Mouse (Mus musculus) T-helper 2 cell (primary cell): ENCODE measurements at regions not wholly inside any gene's neighbourhood (a gene's known extent, or its start where the extent isn't known, plus 50 kb on each side); places are given as distances from the start of the nearest gene placed in this dataset.
"Not testable (repeated sequence)": the region's sequence is repeated elsewhere in the genome, so short reads cannot be mapped to it uniquely, and the experiment has no call there.

Source experiments
- in situ Hi-C: fragments of 300-600 bp; cut with MboI, MseI; formaldehyde crosslinking; loops from one replicate; pipeline ENCODE4 v1.15.1; 2025; ENCODE audit warnings: high pct_unique_total_duplicates

DNA sequence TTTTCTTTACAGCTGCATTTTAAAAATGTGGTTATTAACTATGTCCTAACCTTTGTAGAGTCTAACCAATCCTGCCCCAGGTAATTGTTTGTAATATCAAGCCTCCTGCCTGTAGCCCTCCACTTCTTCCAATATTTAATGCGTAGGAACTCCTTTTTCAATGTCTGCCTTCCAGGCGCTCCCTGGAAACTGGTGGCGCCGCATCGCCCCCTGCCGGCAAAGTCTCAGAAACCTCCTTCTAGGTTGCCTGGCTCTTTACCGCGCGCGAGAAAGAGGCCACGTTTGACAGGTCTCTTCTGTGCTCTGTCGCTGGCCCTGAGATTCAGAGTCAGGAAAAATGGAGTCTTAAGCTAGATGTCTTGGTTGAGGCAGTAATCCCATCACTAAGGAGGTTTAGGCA, 542.8 kb downstream of the Zfp704 start:
- in situ Hi-C loops, result no loop called here

DNA sequence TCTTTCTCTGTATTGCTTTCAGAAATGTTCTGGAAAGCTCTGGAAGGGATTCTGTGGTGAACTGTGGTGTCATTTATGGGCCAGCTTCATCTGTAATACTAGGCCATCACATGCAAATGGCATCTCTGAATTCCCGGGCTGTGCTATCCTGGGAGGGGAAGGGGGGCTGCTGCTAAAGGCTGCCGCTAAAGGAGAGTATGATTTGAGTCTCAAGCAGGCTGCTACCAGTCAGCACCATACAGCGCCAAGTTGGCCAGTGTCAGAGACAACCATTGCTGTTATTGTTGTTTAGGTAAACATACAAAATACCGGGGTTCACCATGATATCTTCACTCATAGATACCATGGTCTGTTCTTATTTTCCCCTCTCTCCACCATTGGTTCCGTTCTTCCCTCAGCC, 543.5 kb downstream of the Zfp704 start:
- in situ Hi-C loops, result no loop called here

DNA sequence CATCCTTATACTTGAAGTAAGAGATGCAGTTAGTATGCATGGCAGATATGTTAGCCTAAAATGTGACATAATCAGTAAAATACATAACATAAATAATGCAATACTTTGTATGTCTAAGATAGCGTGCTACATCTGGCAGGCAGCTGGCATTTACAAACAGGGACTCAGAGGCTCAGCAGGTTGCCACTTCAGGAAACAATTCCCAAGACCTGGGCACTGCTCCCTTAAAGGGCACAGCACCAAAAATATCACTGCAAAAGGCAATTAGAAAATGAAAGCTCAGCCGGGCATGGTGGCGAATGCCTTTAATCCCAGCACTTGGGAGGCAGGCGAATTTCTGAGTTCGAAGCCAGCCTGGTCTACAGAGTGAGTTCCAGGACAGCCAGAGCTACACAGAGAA, 544.0 kb downstream of the Zfp704 start:
- in situ Hi-C loops, result no loop called here

DNA sequence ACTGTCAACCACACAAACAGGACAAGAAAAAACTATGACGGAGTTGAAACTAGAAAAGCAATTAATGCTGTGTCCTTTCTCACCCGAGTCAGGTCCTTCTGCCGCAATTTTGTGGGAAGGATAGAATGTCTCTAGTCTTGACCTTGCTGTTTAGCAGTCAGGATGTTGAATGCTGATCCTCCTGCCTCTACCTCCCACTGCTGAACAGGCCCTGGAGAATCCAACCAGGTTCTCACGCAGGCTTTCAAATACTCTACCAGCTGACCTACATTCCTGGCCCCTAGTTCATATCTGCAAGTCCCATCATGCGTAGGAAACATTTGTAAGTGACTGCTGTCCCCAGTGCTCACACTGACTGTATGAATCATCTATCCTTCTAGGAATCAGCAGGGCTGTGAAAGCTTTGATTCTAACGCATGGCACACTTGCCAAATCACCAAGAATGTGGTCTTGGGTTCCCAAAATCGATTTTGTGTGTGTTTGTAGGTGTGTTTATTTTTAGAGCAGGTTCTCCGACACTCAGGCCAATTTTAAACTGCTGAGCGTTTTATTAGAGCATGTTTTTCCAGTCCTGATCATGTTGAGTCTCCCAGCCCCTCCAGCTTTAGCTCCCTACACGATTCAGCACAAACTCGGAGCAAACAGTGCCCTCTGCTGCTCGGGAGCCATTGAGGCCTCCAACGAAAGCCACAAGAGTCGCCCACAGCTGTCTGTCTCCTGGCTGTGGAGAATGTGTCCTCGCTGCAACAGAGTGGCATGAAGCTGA, 545.4 kb downstream of the Zfp704 start:
- in situ Hi-C loops, result loop anchor here (5.0 kb wide), 1 partner anchor 97 kb away; no protein-coding TSS in a partner anchor

DNA sequence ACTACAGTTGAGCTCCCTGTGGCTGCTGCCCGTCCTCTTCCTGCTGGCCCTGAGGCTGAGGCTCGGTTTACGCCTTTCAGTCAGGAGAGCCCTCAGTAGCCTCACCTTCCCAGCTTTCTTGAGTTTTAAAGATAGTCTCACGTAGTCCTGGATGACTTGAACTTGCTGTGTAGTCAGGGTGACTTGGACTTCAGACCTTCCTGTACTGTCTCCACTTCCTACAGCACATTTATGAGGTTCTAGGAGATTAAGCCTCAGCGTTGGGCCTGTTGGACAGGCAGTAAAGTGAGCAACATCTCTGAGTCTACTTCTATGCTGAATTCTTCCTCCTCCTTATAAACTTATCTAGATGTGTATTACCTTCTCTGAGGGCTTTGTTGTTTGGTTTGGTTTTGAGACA, 546.2 kb downstream of the Zfp704 start:
- in situ Hi-C loops, result loop anchor here (5.0 kb wide), 1 partner anchor 96 kb away; no protein-coding TSS in a partner anchor

DNA sequence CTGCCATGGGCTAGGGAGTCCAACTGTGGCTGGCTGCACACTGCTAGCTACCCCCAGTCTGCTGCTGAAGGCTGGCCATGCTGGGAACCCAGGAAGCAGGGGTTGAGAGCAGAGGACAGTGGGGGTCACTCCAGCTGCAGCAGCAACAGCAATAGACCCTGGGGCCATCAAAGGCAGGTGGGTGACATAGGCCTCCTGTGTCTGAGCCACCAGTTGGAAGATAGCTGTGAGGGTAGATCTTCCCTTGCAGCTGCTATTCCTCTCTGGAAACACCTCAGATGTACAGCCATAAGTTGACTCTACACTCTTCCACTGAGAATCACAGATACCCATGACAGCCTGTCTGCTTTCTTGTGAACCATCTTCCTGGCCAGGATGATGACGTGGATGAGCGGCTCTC, 548.5 kb downstream of the Zfp704 start:
- in situ Hi-C loops, result loop anchor here (5.0 kb wide), 1 partner anchor 94 kb away; no protein-coding TSS in a partner anchor

DNA sequence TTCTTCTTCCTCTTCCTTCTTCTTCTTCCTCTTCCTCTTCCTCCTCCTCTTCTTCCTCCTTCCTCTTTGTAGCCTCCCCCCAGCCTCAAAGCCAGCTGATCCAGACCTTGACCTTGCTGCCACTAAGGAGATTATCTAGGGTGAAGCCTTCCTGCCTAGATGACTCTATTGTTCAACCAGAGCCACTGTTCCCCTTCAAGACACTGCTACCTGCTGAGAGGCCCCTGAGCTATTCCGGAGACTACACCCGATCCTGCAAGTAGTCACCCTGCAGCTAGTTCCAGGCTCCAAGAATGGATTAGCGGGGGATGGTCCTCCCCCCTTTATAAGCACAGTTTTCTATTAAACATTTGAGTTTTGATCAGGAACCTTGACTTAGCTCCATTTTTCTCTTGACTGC, 552.2 kb downstream of the Zfp704 start:
- in situ Hi-C loops, result not testable (repeated sequence)

DNA sequence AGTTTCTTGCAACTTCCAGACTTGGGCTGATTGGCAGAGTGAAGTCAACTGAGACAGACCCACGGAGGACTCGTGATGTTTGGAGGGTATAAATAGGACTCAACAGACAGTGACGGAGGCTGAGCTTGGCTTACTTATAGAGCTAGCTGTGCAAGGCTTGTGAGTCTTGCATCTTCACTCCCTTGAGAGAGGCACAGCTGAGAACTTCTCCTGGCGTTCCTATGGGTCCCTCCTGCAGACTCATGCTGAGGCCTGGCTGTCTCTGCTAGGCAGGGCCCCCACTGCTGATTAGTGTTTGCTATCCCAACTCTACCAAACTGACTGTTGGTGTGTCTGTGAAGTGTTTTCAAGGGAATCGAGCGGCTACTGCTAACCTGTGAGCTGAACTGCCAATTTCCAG, 553.0 kb downstream of the Zfp704 start:
- in situ Hi-C loops, result no loop called here

DNA sequence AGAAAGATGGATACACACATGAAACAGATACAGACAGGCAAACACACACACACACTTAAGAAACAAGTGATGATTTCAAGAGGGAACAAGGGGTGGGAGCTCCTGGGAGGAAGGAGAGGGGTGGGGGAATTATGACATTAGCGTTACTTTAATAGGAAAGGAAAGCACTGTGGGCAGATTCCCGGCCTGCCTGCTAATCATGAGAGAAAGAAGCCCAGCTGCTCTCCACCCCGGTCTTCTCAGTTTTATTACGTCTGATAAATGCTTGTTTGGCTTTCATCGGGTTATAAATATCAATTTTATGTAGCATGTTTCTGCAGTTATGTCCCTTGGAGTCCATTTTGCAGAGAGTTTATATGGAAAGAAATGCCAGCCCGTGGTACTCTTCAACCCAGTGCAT, 554.1 kb downstream of the Zfp704 start:
- in situ Hi-C loops, result no loop called here
